Mouse (Mus musculus) gastrocnemius, adult 2 months (tissue): ENCODE measurements around the gene Spem1. TPM values are rescaled to one million over a fixed set of nuclear protein-coding genes. Genes with fewer than 3 reads are reported as not detected.
"Not testable (repeated sequence)": the region's sequence is repeated elsewhere in the genome, so short reads cannot be mapped to it uniquely, and the experiment has no call there.

Source experiments
- DNase-seq: peaks from one replicate; pipeline ENCODE4 v3.0.0; 2022
- H3K27ac ChIP-seq: fragments of 200-600 bp; 2 replicates; pipeline ENCODE4 v1.8.1; 2022; ENCODE audit warnings: mild to moderate bottlenecking
- H3K4me3 ChIP-seq: fragments of 200-600 bp; 2 replicates; pipeline ENCODE4 v1.8.1; 2022; ENCODE audit warnings: mild to moderate bottlenecking, moderate library complexity
- CTCF ChIP-seq: fragments of 200-600 bp; IDR thresholded peaks from 2 replicates; pipeline ENCODE4 v1.8.1; 2022; ENCODE audit warnings: antibody characterized with exemption, mild to moderate bottlenecking, moderate library complexity
- intact Hi-C: fragments of 180-260 bp; cut with DNase I; formaldehyde crosslinking; loops from one replicate; pipeline ENCODE4 v1.15.1; 2025
- long read RNA-seq, 2 experiments: library from polyadenylated mRNA; stranded (forward); transcript quantifications; one replicate each; pipeline ENCODE4 v2.0.0; 2021
- total RNA-seq, 2 experiments: library from RNA; stranded (reverse); gene quantifications; 2 replicates each; pipeline ENCODE4 v1.2.3; 2021

Gene Spem1
- total RNA-seq, result not detected
- long read RNA-seq, experiment 1, result 0 reads
- long read RNA-seq, experiment 2, result 0 reads

DNA sequence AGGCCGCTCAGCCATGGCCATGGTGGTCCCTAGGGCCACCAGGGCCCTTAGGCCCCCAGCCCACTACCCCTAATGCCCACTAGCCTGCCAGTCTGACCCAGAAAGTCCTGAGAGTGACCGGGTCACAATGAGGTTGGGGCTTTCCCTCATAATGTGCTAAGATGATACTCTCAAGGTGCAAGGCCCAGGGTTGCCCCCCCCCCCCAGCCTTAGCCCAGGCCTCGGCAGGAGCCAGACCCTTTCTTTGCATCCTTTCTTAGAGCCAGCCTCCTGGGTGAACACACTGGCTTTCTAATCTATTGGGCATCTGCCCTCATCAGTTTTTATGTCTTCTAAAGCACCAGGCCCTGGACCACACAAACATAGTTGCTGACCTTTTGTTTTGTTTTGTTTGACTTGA lies at the start of gene Spem1:
Gene Spem1 (minus strand): TSS at position 101 of the 400 bp plus-strand sequence.
- no peak within 1 kb of the TSS for H3K27ac ChIP-seq
- no peak within 1 kb of the TSS for H3K4me3 ChIP-seq
- no peak for DNase-seq
- intact Hi-C loops, result no loop called here
- TF ChIP-seq CTCF, result no peak

GRCm38 (mm10) chr11:69870289-69871069 lies 48.5 kb upstream of the Spem1 start:
- no peak for DNase-seq
- intact Hi-C loops, result no loop called here
- TF ChIP-seq CTCF, result no peak
- no peak overlapping the region for H3K4me3 ChIP-seq
- H3K27ac ChIP-seq, result no peak overlapping the region

- no peak for TF ChIP-seq CTCF
- intact Hi-C loops, result no loop called here
- 0 out of 2 replicates have a peak overlapping the region, but pooled peaks have one; percentile 5 for H3K27ac ChIP-seq
- no peak for DNase-seq
- no peak overlapping the region for H3K4me3 ChIP-seq
Observed at GRCm38 (mm10) chr11:69867335-69867734, 45.4 kb upstream of the Spem1 start.

DNA sequence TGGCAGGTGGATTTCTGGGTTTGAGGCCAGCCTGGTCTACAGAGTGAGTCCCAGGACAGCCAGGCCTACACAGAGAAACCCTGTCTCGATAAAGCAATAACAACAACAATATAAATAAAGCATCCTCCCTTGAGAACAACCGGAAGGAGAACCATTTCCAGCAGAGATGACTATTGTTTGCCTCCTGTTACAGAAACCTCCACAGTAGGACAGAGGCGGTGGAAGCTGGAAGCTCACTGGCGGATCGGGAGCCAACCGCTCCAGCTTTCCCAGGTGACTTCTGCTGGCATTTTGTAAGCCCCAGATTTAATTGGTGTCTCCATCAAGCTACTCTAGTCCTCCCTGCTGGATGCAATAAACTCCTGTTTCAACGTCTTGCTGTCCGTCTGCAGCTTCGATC lies 43.6 kb upstream of the Spem1 start:
- no peak for DNase-seq
- no peak for TF ChIP-seq CTCF
- Histone ChIP-seq H3K4me3 (no peak overlapping the region), H3K27ac (peak overlapping the region; percentile 46; the same call in 1 of the 2 replicates)
- intact Hi-C loops, result no loop called here

DNA sequence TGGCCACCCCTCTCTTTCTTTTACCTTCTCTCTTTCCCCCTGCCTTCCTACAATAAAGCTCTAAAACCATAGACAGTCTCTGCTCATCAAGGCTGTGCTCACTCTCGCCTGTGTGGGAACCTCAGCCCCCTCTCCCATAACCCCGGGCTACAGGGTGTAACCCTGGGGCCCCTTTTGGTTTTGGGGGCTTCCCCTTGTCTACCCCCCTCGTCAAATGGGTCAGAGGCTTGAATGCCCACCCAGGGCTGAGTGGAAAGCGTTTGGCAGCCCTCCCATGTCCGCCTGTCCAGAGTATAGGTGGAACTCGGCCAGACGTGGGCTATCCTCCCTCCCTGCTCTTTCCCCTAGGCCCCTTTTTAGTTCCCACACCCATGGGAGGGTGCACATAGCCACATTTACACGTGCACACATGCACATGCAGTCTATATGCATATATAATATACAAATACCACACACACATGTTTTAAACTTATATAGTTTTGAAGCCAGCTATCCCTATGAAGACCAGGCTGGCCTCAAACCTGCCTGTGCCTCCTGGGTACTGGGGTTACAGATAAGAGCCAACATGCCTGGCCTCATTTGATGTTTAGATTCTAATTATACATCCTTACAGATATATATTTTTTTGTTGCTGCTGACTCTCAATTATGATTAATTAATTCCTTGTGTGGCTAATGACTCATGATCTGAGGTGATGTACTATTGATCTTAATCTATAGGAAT lies 42.3 kb upstream of the Spem1 start:
- H3K4me3 ChIP-seq, result no peak overlapping the region
- intact Hi-C loops, result no loop called here
- no peak overlapping the region for H3K27ac ChIP-seq
- no peak for DNase-seq
- TF ChIP-seq CTCF, result no peak

GRCm38 (mm10) chr11:69863729-69864128 lies 41.7 kb upstream of the Spem1 start:
- intact Hi-C loops, DNase-seq, H3K27ac ChIP-seq, H3K4me3 ChIP-seq: not testable (repeated sequence)

GRCm38 (mm10) chr11:69858113-69858998 lies 36.4 kb upstream of the Spem1 start, which contains the start of gene Tnk1:
Gene Tnk1, minus strand, starts transcription at chr11:69858730.
- intact Hi-C loops, result no loop called here
- no peak within 1 kb of the TSS for H3K4me3 ChIP-seq
- TF ChIP-seq CTCF, result no peak
- no peak within 1 kb of the TSS for H3K27ac ChIP-seq
- no peak for DNase-seq

GRCm38 (mm10) chr11:69855347-69855746 lies 33.4 kb upstream of the Spem1 start:
- Histone ChIP-seq H3K27ac (peak overlapping the region; percentile 43; the same call in 1 of the 2 replicates), H3K4me3 (no peak overlapping the region)
- intact Hi-C loops, result no loop called here
- TF ChIP-seq CTCF, result peak; percentile 61
- peak; percentile 59 for DNase-seq

DNA sequence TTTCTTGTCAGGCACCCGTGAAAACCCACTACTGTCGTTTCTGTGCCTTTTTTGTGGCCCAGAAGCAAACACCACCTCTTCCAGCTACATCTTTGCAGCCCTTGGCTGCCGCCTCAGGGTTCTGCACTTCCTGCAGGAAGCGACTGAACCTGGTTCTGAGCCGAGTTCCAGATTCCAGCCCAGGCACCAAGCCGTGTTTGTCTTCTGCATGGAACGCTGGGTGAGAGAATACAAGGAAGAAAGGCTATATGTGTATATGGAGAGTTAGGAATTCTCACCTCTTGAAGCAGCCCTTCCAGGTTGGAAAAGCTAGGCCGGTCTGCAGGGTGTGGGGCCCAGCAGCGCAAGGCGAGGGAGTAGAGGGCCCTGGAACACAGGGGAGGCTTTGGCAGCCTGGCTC lies 32.7 kb upstream of the Spem1 start:
- Histone ChIP-seq H3K4me3 (no peak overlapping the region), H3K27ac (peak overlapping the region; percentile 43)
- intact Hi-C loops, result no loop called here
- TF ChIP-seq CTCF, result no peak
- DNase-seq, result no peak

DNA sequence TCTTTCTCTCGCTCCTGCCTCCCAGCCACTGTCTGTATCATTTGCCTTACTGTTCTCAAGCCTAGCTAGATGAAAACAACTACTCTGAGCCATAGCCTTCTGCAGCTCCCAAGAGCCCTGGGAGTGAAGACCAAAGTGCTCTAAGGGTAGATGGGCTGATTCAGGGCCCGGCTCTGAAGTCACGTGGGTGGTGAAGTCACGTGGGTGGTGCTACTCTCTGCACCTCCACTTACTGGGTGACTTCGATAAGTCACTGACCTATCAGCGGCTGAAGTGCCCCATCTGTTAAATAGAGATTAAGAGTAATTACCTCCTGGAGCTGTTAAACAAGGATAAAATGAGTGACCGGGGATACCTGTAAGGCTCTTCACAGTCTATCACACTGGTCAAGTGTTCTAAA lies 32.0 kb upstream of the Spem1 start:
- no peak for TF ChIP-seq CTCF
- H3K27ac ChIP-seq, result peak overlapping the region; percentile 43
- H3K4me3 ChIP-seq, result no peak overlapping the region
- intact Hi-C loops, result no loop called here
- DNase-seq, result no peak

DNA sequence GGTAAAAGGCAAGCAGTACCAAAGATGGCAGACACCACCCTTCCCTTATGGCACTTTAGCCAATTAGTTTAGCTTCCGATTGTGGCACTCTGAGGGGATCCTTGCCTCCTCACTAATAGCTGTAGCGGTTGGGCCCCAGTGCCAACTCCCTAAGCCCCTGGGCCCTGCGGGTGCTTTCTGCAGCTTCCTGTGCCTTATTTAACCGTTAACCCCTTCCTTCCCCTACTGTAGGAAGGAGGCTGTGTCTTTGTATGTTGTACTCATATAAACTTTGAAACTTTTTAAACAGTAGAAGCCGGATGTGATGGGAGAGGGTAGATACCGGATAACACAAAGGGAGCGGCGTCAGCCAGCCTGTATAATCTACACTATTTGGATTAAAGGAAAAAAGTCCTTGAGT lies 28.8 kb upstream of the Spem1 start:
- intact Hi-C loops, result no loop called here
- DNase-seq, result no peak
- Histone ChIP-seq H3K4me3 (no peak overlapping the region), H3K27ac (no peak overlapping the region)
- TF ChIP-seq CTCF, result no peak

- intact Hi-C loops, result no loop called here
- DNase-seq, result no peak
- H3K27ac ChIP-seq, result peak overlapping the region; percentile 59; the same call in 1 of the 2 replicates
- 0 out of 2 replicates have a peak overlapping the region, but pooled peaks have one; percentile 19 for H3K4me3 ChIP-seq
- TF ChIP-seq CTCF, result no peak
Observed at GRCm38 (mm10) chr11:69849884-69850283, 27.9 kb upstream of the Spem1 start.
